Mouse (Mus musculus): ENCODE measurements at regions not wholly inside any gene's neighbourhood (a gene's known extent, or its start where the extent isn't known, plus 50 kb on each side); places are given as distances from the start of the nearest gene placed in this dataset.

- TF ChIP-seq POLR2A (IDR thresholded peaks at IDR 0.05; ENCODE audit: control insufficient read depth, low read depth, low read length) (no peak), CTCF (IDR thresholded peaks at IDR 0.05; ENCODE audit: control insufficient read depth, insufficient read depth, insufficient replicate concordance, low read depth, low read length) (no peak)
Observed at GRCm38 (mm10) chr6:104989863-104990262, 497.3 kb downstream of the Cntn6 start.

All from testis, adult 2 months (tissue).